Mouse (Mus musculus): Measurements from ENCODE around the gene Cacna1s.
A peak's percentile ranks its signal among the peaks of the same experiment; 100 is the strongest.

Cacna1s gene

GRCm38 (mm10) chr1:136051465-136051864 is 1.1 kb upstream of the Cacna1s start:
- DNase-seq = peak; percentile 75 to 84

DNA sequence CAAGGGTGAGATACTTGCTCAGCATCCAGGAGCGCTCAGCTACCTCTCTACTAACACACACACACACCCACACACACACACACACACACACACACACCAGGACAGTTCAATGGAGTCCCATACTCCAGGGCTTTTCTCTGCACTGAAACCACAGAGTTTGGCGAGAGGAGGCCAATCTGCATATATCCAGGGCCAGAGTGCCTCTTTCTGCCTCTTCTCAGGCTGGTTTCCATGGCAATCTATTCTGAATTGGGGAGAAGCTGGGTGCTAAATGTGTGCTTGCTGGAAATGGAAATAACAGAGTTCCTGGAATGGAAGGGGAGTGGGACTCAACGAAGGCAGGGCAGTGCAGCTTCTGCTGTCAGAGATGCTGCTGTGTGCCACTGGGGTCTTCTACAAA is 3.2 kb downstream of the Cacna1s start:
- DNase-seq = no peak

- DNase-seq = no peak
Measured at GRCm38 (mm10) chr1:136058594-136058993, 6.0 kb downstream of the Cacna1s start.

GRCm38 (mm10) chr1:136061041-136061789 is 8.7 kb downstream of the Cacna1s start:
- peak; percentile 86 for DNase-seq

- DNase-seq = no peak
Measured at GRCm38 (mm10) chr1:136061790-136062141, 9.2 kb downstream of the Cacna1s start.

- DNase-seq = no peak
Measured at GRCm38 (mm10) chr1:136063991-136064390, 11.4 kb downstream of the Cacna1s start.

GRCm38 (mm10) chr1:136066621-136067020 is 14.1 kb downstream of the Cacna1s start:
- DNase-seq = no peak

DNA sequence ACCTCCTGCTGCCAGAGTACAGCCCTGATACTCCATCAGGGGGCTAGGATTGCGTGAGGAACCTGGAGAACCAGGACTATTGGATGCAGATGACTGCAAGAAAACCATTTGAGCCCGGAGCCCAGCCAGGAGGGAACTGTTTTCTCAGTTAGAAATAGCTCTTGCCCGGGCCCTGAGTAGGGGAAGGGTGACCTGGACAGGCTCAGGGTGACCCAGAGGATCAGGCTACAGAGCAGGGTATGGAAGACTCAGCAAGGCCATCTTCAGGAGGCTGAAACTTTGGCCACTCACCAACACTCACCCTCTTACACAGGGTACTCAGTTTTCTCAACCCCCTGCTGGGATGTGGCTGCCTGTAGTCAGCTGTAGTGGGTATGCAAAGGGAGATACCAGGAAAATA is 15.0 kb downstream of the Cacna1s start:
- no peak for DNase-seq

DNA sequence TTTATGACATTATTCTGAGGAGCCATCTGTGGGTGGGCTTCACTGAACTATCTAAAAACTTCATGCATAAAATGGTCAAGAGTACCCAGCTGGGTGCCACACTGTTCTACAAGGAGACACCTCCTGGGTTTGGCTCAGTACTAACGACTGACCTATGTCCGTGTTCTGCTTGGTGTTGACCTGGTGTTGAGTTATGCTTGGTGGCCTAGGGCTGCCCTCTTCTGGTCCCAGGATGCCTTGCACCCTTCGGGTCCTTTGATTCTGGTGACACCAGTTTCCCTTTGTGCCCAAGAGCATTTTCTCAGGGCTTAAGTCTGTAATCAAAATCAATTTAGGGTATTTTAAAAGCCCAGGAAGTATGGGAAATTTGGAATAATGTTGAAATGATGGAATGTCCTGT is 23.5 kb downstream of the Cacna1s start:
- peak; percentile 61 to 71 for DNase-seq

GRCm38 (mm10) chr1:136077656-136078055 is 25.1 kb downstream of the Cacna1s start:
- DNase-seq = no peak

GRCm38 (mm10) chr1:136081161-136081560 is 28.6 kb downstream of the Cacna1s start:
- no peak for DNase-seq

GRCm38 (mm10) chr1:136085988-136086685 is 33.6 kb downstream of the Cacna1s start:
- DNase-seq = no peak

DNA sequence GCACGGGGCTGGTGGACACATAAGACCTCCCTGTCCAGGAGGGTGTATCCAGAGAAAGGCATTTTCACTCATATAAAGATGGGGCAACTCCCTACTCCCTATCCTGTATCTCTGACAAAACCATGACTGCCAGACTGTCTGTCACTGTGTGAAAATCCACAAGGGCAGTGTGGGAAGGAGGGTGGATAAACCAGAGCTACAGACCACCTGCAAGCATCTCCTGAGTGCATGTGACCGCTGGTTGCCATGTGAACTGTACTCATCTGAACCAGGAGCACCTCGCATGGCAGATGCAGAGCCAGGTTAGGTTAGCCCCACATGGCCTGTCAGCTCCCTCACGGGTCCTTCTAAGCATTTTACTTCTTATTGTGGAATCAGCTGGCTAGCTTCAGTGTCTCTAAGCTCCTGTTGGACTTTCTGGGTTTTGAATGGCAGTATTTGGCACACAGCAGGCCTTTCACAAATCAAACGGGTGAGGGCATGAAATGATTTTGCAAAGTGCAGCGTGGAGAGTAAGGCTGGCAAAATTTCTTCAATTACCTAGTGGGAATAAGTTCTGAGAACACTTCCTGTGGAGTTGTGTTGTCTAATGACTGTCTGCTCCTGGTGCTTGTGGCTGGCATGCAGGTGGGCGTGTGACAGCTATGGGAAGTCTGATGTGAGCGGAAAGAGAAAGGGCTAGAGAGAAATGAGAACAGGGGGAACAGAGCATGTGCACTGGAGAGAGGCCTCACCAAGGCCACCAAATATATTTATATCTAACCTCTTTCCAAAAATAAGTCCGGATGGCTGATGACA is 37.0 kb downstream of the Cacna1s start:
- no peak for DNase-seq

DNA sequence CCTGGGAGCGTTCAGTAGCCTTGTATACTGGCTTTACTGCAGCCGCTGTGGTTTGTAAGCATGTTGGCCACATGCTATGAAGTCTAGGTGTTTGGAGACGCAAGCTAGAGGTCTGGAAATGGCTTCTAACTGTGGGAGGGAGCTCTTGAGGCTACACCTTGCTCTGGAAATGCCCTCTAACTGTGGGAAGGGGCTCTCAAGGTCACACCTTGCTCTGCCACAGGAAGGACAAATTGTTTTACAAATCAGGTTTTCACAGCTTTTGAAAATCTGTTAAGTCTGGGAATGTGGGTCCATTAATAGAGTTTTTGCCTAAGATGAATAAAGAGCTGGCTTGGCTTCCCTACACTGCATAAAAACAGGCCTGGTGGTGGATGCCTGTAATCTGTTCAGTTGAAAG is 41.2 kb downstream of the Cacna1s start:
- no peak for DNase-seq

DNA sequence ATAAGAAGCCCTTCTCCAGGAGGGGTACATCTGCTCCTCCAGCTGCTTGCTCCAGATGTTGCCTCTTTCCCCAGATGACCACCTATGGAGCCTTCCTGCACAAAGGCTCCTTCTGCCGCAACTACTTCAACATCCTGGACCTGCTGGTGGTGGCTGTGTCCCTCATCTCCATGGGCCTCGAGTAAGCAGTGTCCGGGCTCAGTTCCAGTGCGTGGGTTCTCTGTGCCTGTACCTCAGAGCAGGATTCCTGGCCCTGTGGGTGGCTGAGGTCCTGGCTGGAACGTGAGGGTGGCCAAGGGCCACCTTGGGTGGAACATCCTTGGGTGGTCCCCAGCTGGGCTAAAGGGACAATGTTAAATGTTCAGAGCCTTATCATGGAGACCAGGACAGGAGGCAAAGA is 42.3 kb downstream of the Cacna1s start:
- no peak for DNase-seq

GRCm38 (mm10) chr1:136102094-136102493 is 49.5 kb downstream of the Cacna1s start:
- no peak for DNase-seq

GRCm38 (mm10) chr1:136102551-136102950 is 50.0 kb downstream of the Cacna1s start:
- DNase-seq = no peak

DNA sequence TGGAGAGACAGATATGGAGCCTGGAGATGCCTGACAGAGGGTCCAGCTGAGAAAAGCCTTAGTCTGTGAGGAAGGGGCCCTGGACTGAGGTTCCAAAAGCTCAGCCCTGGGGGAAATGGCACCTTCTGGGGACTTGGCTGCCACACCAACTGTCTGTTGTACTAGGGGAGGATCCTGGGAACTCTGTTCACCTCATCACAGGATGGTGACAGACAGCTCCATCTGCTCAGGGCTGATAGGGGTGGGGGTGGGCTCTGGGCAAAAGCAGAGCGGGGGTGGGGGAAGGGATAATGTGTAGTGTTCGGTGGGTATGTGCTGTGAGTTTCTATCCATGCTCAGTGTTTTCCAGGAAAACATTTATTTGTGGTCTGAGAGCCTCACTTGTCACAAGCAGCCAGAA is 50.4 kb downstream of the Cacna1s start:
- no peak for DNase-seq

DNA sequence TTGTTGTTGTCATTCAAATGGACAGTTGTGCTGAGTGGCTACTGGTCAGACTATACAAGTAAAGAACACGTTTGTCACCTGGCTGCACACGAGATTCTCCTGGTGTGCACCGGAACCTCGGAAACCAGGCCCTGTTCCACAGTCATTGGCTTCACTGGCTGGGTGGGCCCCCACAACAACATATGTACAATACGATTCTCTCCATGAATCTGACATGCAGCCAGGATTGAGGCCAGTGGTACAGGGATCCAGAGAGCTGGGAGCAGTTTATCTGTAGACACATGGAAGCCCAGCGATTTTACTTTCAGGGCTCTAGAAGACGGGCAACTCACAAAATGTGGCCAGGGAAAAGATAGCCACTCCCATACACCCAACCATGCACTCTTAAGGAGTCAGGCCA is 51.1 kb downstream of the Cacna1s start:
- DNase-seq = no peak

- DNase-seq = no peak
Measured at GRCm38 (mm10) chr1:136104741-136105140, 52.2 kb downstream of the Cacna1s start.

DNA sequence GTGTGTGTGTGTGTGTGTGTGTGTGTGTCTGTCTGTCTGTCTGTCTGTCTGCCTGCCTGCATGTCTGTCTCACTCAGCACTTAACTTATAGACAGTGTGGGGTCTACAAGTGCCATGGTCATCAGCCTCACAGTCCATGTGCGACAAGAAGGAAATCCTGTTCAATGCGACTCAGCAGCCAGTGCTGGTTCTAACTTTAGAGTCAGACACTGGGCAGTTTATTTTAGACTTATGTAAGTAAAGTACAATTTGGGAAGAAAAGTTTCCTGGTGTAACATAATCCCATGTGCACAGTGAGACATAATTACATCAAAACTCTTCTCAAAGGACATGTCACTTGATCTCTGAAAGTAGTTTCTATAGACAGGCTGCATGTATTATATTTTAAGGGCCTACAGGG is 56.9 kb downstream of the Cacna1s start:
- DNase-seq = no peak

DNA sequence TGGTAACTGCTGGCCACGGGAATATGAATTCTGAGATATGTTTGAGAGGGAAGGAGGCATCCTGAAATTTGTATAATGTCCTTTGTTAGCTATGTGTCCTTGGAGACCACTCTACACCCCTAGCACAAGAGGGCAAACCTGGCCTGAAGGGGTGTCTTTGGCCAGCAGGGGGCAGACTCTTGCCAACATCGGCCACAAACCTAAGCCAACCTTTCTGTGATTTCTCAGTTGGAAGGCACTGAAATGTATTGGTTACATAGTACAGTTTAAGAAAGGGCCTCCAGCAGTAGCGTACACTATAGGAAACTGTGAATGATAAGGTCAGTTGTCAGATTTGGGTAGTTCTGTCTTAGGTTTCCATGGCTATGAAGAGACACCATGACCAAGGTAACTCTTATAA is 63.6 kb downstream of the Cacna1s start:
- peak; percentile 37 to 52 for DNase-seq

DNA sequence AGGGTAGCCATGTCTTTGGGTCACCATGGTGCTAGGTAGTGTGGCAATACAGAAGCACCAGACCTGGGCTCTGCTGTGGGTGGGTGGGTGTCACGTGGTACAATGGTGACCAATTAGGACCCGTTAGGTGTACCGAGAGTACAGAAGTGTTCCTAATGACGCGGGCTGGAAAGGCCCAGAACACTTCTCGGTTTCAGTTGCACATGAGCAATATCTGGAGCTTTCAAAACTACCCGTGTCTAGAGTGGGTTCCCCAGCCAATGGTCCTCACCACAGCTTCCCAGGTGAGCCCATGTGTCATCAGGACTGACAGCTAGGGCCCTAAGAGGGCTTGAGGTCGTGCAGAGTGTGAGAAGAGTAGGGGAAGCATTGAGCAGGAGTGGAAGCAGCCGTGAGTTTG is 64.5 kb downstream of the Cacna1s start:
- no peak for DNase-seq

DNA sequence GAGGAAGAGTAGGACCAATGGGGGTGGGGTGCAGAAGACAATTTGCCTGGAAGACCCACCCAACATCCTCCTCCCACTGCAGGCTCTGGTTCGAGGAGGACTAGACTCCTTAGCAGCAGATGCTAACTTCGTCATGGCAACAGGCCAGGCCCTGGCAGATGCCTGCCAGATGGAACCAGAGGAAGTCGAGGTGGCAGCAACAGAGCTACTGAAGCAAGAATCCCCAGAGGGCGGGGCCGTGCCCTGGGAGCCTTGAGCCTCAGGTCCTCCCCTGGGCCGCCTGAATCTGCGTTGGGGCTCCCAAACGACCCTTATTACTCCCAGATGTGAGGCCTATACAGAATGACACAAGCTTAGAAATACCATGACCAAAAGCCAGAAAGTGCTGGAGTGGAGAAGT is 66.3 kb downstream of the Cacna1s start:
- no peak for DNase-seq
